Mouse (Mus musculus): Measurements from ENCODE around the gene Txndc11. TPM values are rescaled to one million over a fixed set of nuclear protein-coding genes. Genes with fewer than 3 reads are reported as not detected.
A peak's percentile ranks its signal among the peaks of the same experiment; 100 is the strongest.

Gene Txndc11
- 43.7 and 44.1 TPM in 2 replicates for total RNA-seq (2014; rRNA removed)
- 25.2 and 29.0 TPM in 2 replicates for polyA plus RNA-seq (2015; fragmentation: Nextera tagmentation; extraction: Ambion mirVana)

DNA sequence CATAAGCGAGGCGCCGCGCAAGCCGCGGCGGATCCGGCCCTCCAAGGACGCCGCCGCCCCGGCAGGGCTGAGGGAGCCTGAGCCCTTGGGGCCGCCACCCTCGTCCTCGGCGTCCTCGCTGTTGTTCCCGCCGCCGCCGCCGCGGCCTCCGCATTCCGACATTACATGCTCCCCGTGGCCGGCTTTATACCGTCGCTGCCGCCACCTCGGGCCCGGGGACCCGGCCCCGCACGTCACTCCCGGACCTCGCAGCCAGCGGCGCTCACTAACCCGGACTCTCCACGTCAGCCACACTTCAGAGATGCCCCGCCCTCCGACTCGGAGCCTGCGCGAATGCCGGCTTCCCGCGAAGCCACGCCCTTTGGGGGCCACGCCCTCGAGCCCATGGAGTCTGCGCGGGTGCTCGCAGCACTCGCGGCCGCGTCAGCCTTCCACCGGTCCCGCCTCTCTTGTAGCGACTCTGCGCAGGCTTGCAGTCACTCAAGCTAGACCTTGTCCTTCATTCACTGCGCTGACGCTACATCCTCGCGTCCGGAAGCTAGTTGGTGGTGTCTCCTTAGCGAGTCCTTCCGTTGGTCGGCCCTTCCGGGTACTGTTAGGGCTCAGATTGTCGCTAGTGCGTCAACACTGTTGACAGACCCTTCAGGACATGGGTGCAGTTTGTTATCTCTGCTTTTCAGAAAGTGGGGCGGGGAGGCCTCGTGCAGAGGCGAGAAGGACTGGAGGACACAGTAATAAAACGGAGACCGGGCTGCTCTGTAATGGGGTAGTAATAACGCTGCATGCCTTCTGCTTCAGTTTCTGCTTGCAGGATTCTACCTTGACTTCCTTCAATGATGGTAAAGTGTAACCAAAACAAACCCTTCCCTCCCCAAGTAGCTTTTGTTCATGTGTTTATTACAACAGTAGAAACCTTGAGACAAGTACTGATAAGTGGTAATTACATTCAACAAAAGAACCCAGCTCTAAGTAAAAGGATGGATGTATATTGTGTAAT, at the start of gene Txndc11:
Gene Txndc11, minus strand, starts transcription at position 303 of the 997 bp plus-strand sequence.
- peak within 1 kb of the TSS; percentile 81 for H3K4me2 ChIP-seq (ENCODE audit: low read depth, low read length)
- peak; percentile 100 for ATAC-seq
- H3K27ac ChIP-seq: peak within 1 kb of the TSS; percentile 89
- peak within 1 kb of the TSS; percentile 99 for H3K4me3 ChIP-seq (ENCODE audit: low read length)
- H3K4me1 ChIP-seq (ENCODE audit: insufficient read depth, low read length): peaks cover 15% of the 10 kb centered on the region
- peak; percentile 100 for DNase-seq (ENCODE audit: low spot score)
- no peaks in the 10 kb centered on the region for H3K27me3 ChIP-seq (ENCODE audit: insufficient read depth, low read length)
- under 1% methylated on average over 72 of the region's 80 CpGs for WGBS
- TF ChIP-seq CTCF (IDR thresholded peaks at IDR 0.05; ENCODE audit: low read depth): 0 out of 2 replicates have a peak, but pooled peaks have one; percentile 4
- peaks cover 14% of the 10 kb centered on the region for H3K36me3 ChIP-seq (ENCODE audit: insufficient read depth, low read length)
- no peaks in the 10 kb centered on the region for H3K9me3 ChIP-seq (ENCODE audit: low read length)
- H3K9ac ChIP-seq (replicated peaks; ENCODE audit: low read length): peak within 1 kb of the TSS; percentile 97

DNA sequence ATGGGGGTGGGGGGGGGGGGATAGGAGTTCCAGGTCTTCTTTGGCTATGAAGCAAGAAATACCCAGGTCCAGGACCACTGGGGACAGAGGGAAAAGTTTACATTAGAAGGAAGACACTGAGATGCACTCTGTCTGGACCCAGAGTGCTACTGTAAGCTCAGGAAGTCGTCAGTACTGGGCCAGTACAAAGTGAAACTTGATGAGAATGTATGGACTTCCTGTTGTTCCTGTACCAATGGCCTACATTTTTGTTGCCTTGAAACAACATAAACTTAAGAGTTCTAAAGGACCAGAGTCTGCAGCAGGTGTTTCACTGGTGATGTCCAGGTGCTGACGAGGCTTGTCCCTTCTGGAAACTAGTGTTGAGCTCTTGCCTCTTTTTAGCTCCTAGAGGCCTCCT, 43.0 kb upstream of the Txndc11 start:
- TF ChIP-seq CTCF (IDR thresholded peaks at IDR 0.05; ENCODE audit: low read depth): no peak
- DNase-seq (ENCODE audit: low spot score) (no peak), ATAC-seq (no peak)
- no peaks in the 10 kb centered on the region for H3K9me3 ChIP-seq (ENCODE audit: low read length)
- H3K27ac ChIP-seq: no peak overlapping the region
- 84% methylated on average over 2 of the region's 2 CpGs for WGBS
- no peaks in the 10 kb centered on the region for H3K4me1 ChIP-seq (ENCODE audit: insufficient read depth, low read length)
- H3K4me2 ChIP-seq (ENCODE audit: low read depth, low read length): no peak overlapping the region
- H3K27me3 ChIP-seq (ENCODE audit: insufficient read depth, low read length): no peaks in the 10 kb centered on the region
- H3K9ac ChIP-seq (replicated peaks; ENCODE audit: low read length): no peak overlapping the region
- H3K4me3 ChIP-seq (ENCODE audit: low read length): no peak overlapping the region
- H3K36me3 ChIP-seq (ENCODE audit: insufficient read depth, low read length): no peaks in the 10 kb centered on the region

DNA sequence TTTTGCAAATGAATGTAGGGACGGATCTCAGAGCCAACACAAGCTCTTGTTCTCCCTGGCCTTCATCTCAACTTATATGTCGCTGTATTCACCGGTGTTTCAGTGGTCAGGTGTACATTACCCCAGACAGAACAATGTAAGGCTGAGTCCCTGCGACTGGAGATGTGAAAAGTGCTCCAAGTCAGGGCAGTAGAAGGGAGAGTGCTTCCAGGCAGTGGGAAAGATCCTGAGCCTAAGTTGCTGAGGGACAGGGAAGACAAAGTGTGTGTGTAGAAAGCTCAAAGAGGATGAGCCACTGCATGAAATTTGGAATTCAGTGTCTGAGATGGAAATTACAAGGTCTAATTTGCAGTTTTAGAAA, 42.4 kb upstream of the Txndc11 start:
- no peaks in the 10 kb centered on the region for H3K36me3 ChIP-seq (ENCODE audit: insufficient read depth, low read length)
- H3K9ac ChIP-seq (replicated peaks; ENCODE audit: low read length): peak overlapping the region; percentile 76
- peak overlapping the region; percentile 89 for H3K4me3 ChIP-seq (ENCODE audit: low read length)
- ATAC-seq (no peak), DNase-seq (ENCODE audit: low spot score) (no peak)
- no peaks in the 10 kb centered on the region for H3K4me1 ChIP-seq (ENCODE audit: insufficient read depth, low read length)
- WGBS: 3% methylated on average over 4 of the region's 4 CpGs
- H3K9me3 ChIP-seq (ENCODE audit: low read length): no peaks in the 10 kb centered on the region
- H3K27me3 ChIP-seq (ENCODE audit: insufficient read depth, low read length): no peaks in the 10 kb centered on the region
- peak overlapping the region; percentile 86 for H3K4me2 ChIP-seq (ENCODE audit: low read depth, low read length)
- peak overlapping the region; percentile 90; the same call in 1 of the 2 replicates for H3K27ac ChIP-seq
- no peak for TF ChIP-seq CTCF (IDR thresholded peaks at IDR 0.05; ENCODE audit: low read depth)

DNA sequence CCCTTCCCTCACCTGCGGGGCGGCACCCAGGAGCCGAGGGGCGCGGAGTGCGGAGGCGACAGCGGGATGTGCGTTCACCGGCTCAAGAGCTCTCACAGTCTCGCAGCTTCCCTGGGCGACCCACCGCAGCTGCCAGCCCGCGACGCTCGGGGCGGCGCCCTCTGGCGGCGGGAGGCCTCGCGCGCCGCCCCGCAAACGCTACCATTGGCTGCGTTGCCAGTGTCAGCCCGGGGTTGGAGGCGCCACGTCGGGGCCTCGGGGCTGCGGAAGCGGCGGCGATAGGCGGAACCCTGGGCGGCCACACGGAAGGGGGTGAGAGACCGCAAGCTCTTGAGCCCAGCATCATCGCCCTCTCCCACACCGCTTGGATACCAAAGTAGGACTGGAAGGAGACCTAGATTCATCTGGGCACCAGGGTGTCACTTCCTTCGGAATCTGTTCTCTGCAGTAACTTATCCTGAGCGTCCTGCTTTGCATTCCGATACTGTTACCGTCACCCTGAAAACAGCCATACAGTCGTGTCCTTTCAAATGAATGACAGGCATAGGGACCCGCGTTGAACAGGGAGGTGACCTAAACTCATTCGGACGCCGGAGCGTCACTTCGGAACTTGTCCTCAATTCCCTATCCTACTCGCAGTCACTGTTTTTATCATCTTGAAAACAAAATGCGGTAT, 41.9 kb upstream of the Txndc11 start, which contains the start of gene Zc3h7a:
Gene Zc3h7a, minus strand, starts transcription at position 186 of the 676 bp plus-strand sequence.
- Histone ChIP-seq H3K27ac (peak within 1 kb of the TSS; percentile 90), H3K9ac (replicated peaks; ENCODE audit: low read length) (peak within 1 kb of the TSS; percentile 76)
- TF ChIP-seq CTCF (IDR thresholded peaks at IDR 0.05; ENCODE audit: low read depth): peak; percentile 39

GRCm38 (mm10) chr16:11175489-11176207, 41.2 kb upstream of the Txndc11 start:
- H3K4me3 ChIP-seq (ENCODE audit: low read length): peak overlapping the region; percentile 89
- peak overlapping the region; percentile 76 for H3K9ac ChIP-seq (replicated peaks; ENCODE audit: low read length)
- peak overlapping the region; percentile 90 for H3K27ac ChIP-seq
- H3K9me3 ChIP-seq (ENCODE audit: low read length): no peaks in the 10 kb centered on the region
- no peaks in the 10 kb centered on the region for H3K36me3 ChIP-seq (ENCODE audit: insufficient read depth, low read length)
- under 1% methylated on average over 71 of the region's 72 CpGs for WGBS
- TF ChIP-seq CTCF (IDR thresholded peaks at IDR 0.05; ENCODE audit: low read depth): no peak
- peak; percentile 67 for DNase-seq (ENCODE audit: low spot score)
- H3K4me1 ChIP-seq (ENCODE audit: insufficient read depth, low read length): 0 out of 2 replicates have a peak, but pooled peaks cover 4% of the 10 kb centered on the region
- H3K27me3 ChIP-seq (ENCODE audit: insufficient read depth, low read length): no peaks in the 10 kb centered on the region
- peak overlapping the region; percentile 86 for H3K4me2 ChIP-seq (ENCODE audit: low read depth, low read length)
- peak; percentile 69 for ATAC-seq

More for the DNA sequence above, 41.9 kb upstream of the Txndc11 start, which contains the start of gene Zc3h7a:
- H3K4me1 ChIP-seq (ENCODE audit: insufficient read depth, low read length): no peaks in the 10 kb centered on the region
- no peaks in the 10 kb centered on the region for H3K9me3 ChIP-seq (ENCODE audit: low read length)
- H3K36me3 ChIP-seq (ENCODE audit: insufficient read depth, low read length): no peaks in the 10 kb centered on the region
- peak within 1 kb of the TSS; percentile 89 for H3K4me3 ChIP-seq (ENCODE audit: low read length)
- DNase-seq (ENCODE audit: low spot score) (peak; percentile 94), ATAC-seq (peak; percentile 94)
- 2% methylated on average over 50 of the region's 57 CpGs for WGBS
- no peaks in the 10 kb centered on the region for H3K27me3 ChIP-seq (ENCODE audit: insufficient read depth, low read length)
- peak within 1 kb of the TSS; percentile 86 for H3K4me2 ChIP-seq (ENCODE audit: low read depth, low read length)

DNA sequence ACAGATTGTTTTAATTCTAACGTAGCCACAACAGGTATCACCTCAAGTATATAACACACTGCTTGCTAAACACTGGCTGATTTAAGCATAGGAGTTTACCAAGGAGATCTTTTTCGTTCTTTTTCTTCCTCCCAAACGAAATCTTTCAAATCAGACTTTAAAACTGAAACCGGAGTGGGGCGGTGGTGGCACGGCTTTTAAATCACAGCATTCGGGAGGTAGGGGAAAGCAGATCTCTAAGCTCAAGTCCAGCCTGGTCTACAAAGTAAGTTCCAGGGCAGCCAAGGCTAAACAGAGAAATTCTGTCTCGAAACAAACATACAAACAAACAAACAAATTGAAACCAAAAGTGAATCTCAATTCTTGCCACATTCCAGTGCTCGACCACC, 40.6 kb upstream of the Txndc11 start:
- TF ChIP-seq CTCF (IDR thresholded peaks at IDR 0.05; ENCODE audit: low read depth): no peak
- Histone ChIP-seq H3K4me2 (ENCODE audit: low read depth, low read length) (peak overlapping the region; percentile 86), H3K9ac (replicated peaks; ENCODE audit: low read length) (peak overlapping the region; percentile 76), H3K27me3 (ENCODE audit: insufficient read depth, low read length) (no peaks in the 10 kb centered on the region), H3K4me3 (ENCODE audit: low read length) (peak overlapping the region; percentile 89), H3K36me3 (ENCODE audit: insufficient read depth, low read length) (no peaks in the 10 kb centered on the region), H3K4me1 (ENCODE audit: insufficient read depth, low read length) (0 out of 2 replicates have a peak, but pooled peaks cover 4% of the 10 kb centered on the region), H3K27ac (peak overlapping the region; percentile 90), H3K9me3 (ENCODE audit: low read length) (no peaks in the 10 kb centered on the region)
- no peak for ATAC-seq
- no peak for DNase-seq (ENCODE audit: low spot score)
- WGBS: 5% methylated on average over 9 of the region's 9 CpGs
